Mouse (Mus musculus): Measurements from ENCODE around the gene Gpc6. TPM values are rescaled to one million over a fixed set of nuclear protein-coding genes. Genes with fewer than 3 reads are reported as not detected.

The Gpc6 gene
- total RNA-seq, 2 experiments from 2014 or later, result 18.2 to 19.4 TPM

- TF ChIP-seq CTCF (IDR thresholded peaks at IDR 0.05), result no peak
- no peak overlapping the region for H3K4me3 ChIP-seq
- no peak for DNase-seq (ENCODE audit: extremely low spot score in 1 of 2, low spot score in 2 of 2)
- H3K27ac ChIP-seq, result no peak overlapping the region
- intact Hi-C loops (cut with DNase I), result no loop called here
Observed at GRCm38 (mm10) chr14:116964837-116965236, 39.7 kb downstream of the Gpc6 start.

- no peak for TF ChIP-seq CTCF (IDR thresholded peaks at IDR 0.05)
- no peak for DNase-seq (ENCODE audit: extremely low spot score in 1 of 2, low spot score in 2 of 2)
- no peak overlapping the region for H3K4me3 ChIP-seq
- H3K27ac ChIP-seq, result no peak overlapping the region
- intact Hi-C loops (cut with DNase I), result loop anchor here (5.0 kb wide), 1 partner anchor 948 kb away; no protein-coding TSS in a partner anchor
Observed at GRCm38 (mm10) chr14:116974708-116975107, 49.6 kb downstream of the Gpc6 start.

GRCm38 (mm10) chr14:116975224-116975623, 50.1 kb downstream of the Gpc6 start:
- Histone ChIP-seq H3K4me3 (no peak overlapping the region), H3K27ac (no peak overlapping the region)
- DNase-seq (ENCODE audit: extremely low spot score in 1 of 2, low spot score in 2 of 2), result no peak
- TF ChIP-seq CTCF (IDR thresholded peaks at IDR 0.05), result no peak
- intact Hi-C loops (cut with DNase I), result loop anchor here (5.0 kb wide), 1 partner anchor 947 kb away; no protein-coding TSS in a partner anchor

GRCm38 (mm10) chr14:116977259-116977658, 52.1 kb downstream of the Gpc6 start:
- DNase-seq (ENCODE audit: extremely low spot score in 1 of 2, low spot score in 2 of 2), result no peak
- no peak overlapping the region for H3K27ac ChIP-seq
- TF ChIP-seq CTCF (IDR thresholded peaks at IDR 0.05), result no peak
- intact Hi-C loops (cut with DNase I), result loop anchor here (5.0 kb wide), 1 partner anchor 945 kb away; no protein-coding TSS in a partner anchor
- H3K4me3 ChIP-seq, result no peak overlapping the region

GRCm38 (mm10) chr14:116979714-116980382, 54.7 kb downstream of the Gpc6 start:
- intact Hi-C loops (cut with DNase I), result loop anchor here (2.0 to 5.0 kb wide), 2 partner anchors 53 to 942 kb away; no protein-coding TSS in a partner anchor
- no peak for DNase-seq (ENCODE audit: extremely low spot score in 1 of 2, low spot score in 2 of 2)
- Histone ChIP-seq H3K27ac (peak overlapping the region; percentile 72), H3K4me3 (no peak overlapping the region)
- no peak for TF ChIP-seq CTCF (IDR thresholded peaks at IDR 0.05)

- no peak overlapping the region for H3K27ac ChIP-seq
- intact Hi-C loops (cut with DNase I), result loop anchor here (2.0 kb wide), 1 partner anchor 55 kb away; no protein-coding TSS in a partner anchor
- DNase-seq (ENCODE audit: extremely low spot score in 1 of 2, low spot score in 2 of 2), result no peak
- TF ChIP-seq CTCF (IDR thresholded peaks at IDR 0.05), result no peak
- H3K4me3 ChIP-seq, result no peak overlapping the region
Observed at GRCm38 (mm10) chr14:116981711-116982110, 56.6 kb downstream of the Gpc6 start.

GRCm38 (mm10) chr14:116987341-116987740, 62.2 kb downstream of the Gpc6 start:
- no peak overlapping the region for H3K27ac ChIP-seq
- H3K4me3 ChIP-seq, result no peak overlapping the region
- no peak for DNase-seq (ENCODE audit: extremely low spot score in 1 of 2, low spot score in 2 of 2)
- TF ChIP-seq CTCF (IDR thresholded peaks at IDR 0.05), result peak; percentile 28
- intact Hi-C loops (cut with DNase I), result no loop called here

- intact Hi-C loops (cut with DNase I), result no loop called here
- no peak for DNase-seq (ENCODE audit: extremely low spot score in 1 of 2, low spot score in 2 of 2)
- H3K4me3 ChIP-seq, result no peak overlapping the region
- no peak overlapping the region for H3K27ac ChIP-seq
- TF ChIP-seq CTCF (IDR thresholded peaks at IDR 0.05), result no peak
Observed at GRCm38 (mm10) chr14:117000376-117000775, 75.3 kb downstream of the Gpc6 start.

- DNase-seq (ENCODE audit: extremely low spot score in 1 of 2, low spot score in 2 of 2), result no peak
- intact Hi-C loops (cut with DNase I), result no loop called here
- no peak overlapping the region for H3K27ac ChIP-seq
- no peak for TF ChIP-seq CTCF (IDR thresholded peaks at IDR 0.05)
- H3K4me3 ChIP-seq, result no peak overlapping the region
Observed at GRCm38 (mm10) chr14:117002313-117002712, 77.2 kb downstream of the Gpc6 start.

- H3K27ac ChIP-seq, result no peak overlapping the region
- no peak for TF ChIP-seq CTCF (IDR thresholded peaks at IDR 0.05)
- intact Hi-C loops (cut with DNase I), result no loop called here
- DNase-seq (ENCODE audit: extremely low spot score in 1 of 2, low spot score in 2 of 2), result no peak
- H3K4me3 ChIP-seq, result no peak overlapping the region
Observed at GRCm38 (mm10) chr14:117008781-117009180, 83.7 kb downstream of the Gpc6 start.

GRCm38 (mm10) chr14:117012969-117013368, 87.9 kb downstream of the Gpc6 start:
- intact Hi-C loops (cut with DNase I), result no loop called here
- TF ChIP-seq CTCF (IDR thresholded peaks at IDR 0.05), result no peak
- no peak for DNase-seq (ENCODE audit: extremely low spot score in 1 of 2, low spot score in 2 of 2)
- H3K27ac ChIP-seq, result no peak overlapping the region
- no peak overlapping the region for H3K4me3 ChIP-seq

GRCm38 (mm10) chr14:117013554-117014117, 88.5 kb downstream of the Gpc6 start:
- H3K4me3 ChIP-seq, result no peak overlapping the region
- TF ChIP-seq CTCF (IDR thresholded peaks at IDR 0.05), result no peak
- no peak overlapping the region for H3K27ac ChIP-seq
- intact Hi-C loops (cut with DNase I), result no loop called here
- DNase-seq (ENCODE audit: extremely low spot score in 1 of 2, low spot score in 2 of 2), result no peak

Data from left cerebral cortex, adult 2 months (tissue).